Mouse (Mus musculus) ES-CJ7 (cell line): ENCODE data around the gene Palm2.

ENCODE experiments used
- DNase-seq: peaks from one replicate; pipeline ENCODE4 v3.0.0; 2011; ENCODE audit warnings: low read depth, low spot score

The Palm2 gene

DNA sequence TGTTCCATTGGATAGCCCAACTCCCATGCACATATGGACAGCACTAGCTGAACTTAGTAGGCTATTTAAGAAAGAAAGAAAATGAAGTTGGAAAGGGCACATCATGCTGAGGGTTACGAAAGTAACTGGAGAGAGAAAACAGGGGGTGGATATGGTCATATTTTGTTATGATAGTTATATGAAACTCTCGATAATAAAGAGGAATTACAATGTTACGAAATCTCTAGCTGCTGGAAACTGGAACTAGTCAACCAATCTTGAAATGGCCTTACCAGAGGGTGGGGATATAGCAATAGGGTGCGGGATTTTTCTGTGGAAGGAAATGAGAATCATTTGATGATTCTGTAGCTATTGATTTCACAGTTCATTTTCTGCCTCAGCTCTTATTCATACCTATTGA lies 180.6 kb downstream of the Palm2 start:
- DNase-seq: no peak

DNA sequence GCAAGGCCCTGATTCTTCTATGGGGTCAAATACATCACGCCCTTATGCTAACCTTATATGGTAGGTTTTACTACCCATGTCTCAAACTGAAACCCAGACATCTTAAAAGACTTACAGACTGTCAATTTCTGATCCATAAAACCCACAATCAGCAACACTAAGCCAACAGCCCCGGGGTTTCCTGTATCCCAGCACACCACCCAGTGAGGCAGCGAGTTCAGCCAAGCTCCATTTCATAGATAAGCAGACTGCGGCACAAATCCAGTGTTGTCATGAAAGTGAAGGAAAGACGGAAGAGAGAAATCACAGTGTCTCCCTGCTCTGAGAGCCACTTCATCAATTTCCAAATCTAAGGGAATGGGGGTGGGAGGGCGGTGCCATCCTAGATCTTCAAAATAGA lies 184.7 kb downstream of the Palm2 start:
- no peak for DNase-seq

DNA sequence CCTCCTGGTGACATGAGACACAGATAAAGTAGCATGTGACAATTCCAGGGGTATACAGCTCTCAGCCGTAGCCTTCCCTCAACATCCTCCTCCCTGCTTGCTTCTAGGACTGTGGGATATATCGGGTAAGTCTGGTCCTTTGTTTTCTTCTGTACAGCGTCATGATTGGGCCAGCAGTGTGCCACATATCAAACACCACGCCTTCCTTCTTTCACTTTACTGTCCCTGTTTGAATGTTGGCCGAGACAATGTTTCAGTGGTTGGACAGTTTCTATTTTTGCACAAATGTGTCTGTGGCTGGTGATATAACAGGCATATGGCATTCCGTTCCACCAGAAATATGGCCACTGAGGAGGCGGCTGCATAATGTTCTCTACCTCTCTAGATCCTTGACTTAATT lies 188.8 kb downstream of the Palm2 start:
- no peak for DNase-seq

DNA sequence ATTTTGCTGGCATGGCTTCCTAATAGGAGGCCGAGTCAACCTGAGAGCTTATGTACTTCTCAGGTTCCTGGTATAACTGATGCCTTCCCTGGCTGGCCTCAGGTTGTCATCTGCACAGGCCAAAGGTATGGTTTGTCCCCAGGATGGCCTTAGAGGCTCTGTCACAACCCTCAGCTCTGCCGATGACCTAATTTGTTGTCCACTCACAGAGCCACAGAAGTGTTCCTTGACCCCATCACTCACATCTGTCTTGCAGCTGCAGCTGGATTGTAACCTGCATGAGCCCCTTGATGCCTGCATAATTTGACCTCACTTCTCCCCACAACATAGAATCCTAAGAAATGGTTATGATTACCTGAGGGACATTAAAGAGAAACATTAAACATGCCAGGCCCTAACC lies 190.8 kb downstream of the Palm2 start:
- no peak for DNase-seq

DNA sequence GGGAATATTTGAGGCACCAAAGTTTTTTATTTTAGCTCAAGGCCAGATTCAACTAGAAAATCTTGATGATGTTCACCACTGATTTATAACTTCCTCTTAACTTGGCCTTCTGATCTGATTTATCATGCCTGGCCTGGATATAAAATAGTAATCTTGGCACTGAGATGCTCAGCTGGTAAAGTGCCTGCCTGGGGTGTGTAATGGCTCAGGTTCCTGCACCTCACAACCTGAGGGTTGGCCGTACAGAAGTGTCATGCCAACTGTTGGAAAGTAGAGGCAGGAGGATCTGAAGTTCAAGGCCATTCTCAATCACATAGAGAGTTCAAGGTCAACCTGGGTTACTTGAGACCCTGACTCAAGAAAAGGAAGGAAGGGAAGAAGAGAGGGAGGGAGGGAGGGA lies 191.3 kb downstream of the Palm2 start:
- DNase-seq: no peak

DNA sequence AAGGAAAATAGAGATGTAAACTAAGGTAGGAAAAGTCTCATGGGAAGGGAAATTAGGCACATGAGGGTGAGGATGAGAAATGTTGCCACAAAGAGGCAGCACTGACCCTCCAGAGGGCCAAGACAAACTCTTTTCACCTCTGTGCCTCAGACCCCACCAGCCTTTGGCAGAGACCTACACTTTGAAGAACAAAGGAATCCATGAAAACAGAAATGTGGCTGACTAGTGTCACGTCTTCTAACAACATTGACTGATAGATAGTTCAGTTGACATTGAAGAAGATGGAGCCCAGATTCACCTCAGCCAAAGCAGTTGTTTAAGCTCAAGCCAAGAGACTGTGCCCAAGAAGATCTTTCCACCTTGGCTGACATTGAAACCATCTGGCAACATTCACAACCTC lies 191.7 kb downstream of the Palm2 start:
- DNase-seq: no peak

DNA sequence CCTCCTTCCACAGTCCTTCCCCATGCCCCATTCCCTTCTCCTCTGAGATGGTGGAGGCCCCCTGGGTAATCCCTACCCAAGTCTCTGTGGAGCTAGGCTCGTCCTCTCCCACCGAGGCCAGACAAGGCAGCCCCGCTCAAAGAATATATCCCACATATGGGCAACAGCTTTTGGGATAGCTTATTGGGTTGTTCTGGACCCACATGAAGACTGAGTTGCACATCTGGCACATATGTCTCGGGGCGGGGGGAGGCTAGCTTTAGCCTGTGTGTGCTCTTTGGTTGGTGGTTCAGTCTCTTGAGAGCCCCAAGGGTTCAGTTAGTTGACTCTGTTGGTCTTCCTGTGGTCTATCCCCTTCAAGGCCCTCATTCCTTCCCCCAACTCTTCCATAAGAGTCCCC lies 192.9 kb downstream of the Palm2 start:
- no peak for DNase-seq

DNA sequence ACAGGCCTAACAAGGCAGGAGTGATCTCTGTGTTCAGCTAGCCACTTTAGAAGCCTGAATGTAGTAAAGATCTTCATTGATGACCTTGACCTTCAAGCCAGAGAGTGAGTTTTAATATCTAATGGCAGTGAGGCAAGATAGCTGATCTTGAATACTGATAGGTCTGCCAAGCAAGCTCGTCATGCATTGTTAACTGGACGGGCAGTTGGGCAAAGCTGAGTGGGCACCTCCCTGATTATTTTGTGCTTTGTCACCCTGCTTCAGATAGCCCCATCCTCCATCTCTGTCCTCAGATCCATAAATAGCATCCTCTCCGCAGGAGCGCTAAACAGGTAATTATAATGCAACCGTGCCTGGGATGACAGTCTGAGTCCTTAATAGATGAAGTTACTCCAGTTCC lies 198.3 kb downstream of the Palm2 start:
- DNase-seq: no peak

DNA sequence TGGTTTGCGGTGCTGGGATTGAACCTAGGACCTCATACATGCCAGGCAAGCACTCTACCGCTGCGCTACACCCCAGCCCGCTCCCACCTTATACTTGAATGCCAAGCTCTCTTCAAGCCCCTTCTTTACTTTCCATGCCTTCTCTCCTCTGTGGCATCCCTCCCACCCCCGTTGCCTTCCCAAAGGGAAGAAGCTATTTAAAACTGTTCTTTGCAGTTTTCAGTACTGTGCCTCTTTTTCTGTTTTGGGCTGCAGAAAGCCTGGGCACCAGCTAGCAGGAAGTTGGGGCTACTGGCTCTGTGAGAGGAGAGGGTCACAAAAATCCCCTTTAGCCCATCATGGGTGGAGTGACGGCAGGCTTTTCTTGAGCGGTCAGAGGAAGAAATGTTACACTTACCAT lies 199.0 kb downstream of the Palm2 start:
- DNase-seq: no peak

DNA sequence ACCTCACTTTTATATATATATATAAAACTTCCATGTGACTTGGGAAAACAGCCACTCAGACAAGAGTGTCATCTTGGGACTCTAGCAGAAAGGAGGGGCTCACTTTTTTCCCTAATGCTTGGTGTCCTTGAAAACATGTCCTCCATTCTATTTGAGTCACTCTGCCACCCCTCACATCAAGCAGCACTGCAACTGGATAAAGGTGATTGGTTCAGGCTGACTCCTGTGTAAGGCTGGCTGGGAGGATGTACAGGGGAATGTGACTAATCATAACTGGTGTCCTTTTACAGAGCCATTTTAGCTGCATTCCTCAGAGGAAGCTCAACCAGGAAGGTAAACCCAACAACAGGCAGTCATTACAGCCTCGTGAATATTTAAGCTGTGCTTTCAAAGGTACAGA lies 200.9 kb downstream of the Palm2 start:
- no peak for DNase-seq

DNA sequence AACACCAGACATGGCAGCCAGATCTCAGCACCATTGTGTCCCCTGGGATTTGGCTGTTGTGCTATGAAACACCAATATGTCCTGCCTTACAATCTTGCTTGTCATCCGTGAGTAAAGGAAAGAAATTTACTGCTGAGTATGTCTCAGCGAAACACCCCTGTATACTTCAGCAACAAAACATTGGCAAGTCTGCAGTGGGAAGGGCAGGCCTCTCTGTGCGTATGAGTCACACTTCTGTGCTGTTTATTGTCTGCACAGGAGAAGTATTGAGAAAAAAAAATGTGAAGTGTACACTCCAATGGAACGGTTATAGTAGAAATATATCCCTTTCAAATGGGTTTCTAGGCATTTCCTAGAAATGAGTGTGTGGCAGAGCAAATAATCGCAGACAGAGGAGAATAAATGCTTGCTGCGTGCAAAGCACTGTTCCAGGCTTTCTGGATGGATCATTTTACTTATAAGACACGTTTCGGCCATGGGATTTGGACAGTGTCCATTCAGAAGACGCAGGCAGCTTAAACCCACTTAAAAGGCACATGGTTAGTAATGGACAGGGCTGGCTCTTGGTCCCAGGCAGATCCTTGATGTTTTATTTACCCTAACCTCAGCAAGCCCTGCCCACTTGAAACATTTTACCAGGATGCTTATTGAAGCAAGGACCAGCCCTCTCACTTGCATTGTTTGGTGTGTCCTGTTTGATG lies 202.9 kb downstream of the Palm2 start:
- no peak for DNase-seq

DNA sequence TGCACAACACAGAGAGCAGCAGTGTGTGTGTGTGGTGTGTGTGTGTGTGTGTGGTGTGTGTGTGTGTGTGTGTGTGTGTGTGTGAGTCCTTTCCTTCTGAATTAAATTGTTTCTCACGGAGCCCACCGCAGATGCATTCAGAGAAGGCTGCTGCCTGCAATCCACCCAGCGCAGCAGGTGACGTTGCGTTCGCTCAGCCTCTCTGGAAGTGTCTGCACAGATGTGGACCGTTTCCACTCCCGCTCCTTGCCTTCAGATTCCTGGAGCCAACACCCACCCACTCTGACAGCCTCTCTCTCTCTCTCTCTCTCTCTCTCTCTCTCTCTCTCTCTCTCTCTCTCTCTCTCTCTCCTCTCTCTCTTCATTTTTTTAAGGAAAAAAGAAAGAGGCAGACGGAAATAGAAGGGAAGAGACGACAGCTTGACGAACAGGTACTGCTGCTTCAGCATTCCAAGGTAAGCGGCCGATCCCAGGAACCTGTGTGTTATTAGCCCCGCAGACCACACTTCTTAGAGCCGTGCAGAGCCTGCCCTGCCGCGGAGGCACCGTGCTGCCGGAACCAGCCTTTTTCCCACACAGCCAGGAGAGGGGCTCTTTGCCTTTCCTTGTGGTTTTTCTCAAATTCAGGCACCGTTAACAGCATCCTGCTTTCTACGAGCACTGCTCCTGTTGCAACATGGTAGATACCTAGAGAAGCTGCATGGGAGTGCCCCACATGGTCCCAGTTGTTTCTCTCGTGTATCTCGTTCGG lies 203.8 kb downstream of the Palm2 start:
- no peak for DNase-seq

DNA sequence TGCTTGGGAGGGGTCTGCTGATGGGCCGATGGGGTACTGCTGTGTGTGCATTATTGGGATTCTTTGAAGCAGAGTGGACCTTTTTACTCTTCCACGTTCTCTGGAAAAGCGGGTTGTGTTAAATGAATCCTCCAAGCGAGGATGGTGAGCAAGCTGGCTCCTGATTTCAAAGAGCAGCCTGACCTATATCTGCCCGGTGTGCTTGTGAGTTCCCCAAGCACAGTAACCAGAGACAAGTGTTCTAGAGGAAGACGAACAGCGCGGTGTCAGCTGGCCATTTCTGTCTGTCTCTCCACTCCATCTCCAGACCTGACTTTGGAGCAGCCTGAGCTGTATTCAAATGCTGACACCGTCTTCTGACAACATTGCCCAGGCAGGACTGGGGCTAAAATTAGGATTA lies 204.9 kb downstream of the Palm2 start:
- no peak for DNase-seq

DNA sequence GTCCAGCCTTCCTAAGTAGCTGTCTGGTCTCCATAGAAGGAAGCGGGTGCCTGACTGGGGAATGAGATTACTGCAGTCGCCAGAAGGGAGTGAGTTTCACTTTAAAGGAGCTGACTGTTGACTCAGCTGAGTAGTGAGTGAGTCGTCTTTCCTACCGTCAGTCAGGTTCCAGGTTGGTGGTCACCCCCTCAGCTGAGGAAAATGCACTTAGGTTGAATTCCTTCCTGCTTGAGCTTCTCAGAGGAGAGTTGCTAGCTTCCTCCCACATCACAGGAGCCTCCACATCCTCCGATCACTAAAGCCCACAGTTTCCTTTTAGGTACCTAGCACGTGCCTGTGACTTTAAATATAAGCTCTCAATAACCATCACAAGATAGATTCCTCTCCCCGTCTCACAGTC lies 206.2 kb downstream of the Palm2 start:
- no peak for DNase-seq

DNA sequence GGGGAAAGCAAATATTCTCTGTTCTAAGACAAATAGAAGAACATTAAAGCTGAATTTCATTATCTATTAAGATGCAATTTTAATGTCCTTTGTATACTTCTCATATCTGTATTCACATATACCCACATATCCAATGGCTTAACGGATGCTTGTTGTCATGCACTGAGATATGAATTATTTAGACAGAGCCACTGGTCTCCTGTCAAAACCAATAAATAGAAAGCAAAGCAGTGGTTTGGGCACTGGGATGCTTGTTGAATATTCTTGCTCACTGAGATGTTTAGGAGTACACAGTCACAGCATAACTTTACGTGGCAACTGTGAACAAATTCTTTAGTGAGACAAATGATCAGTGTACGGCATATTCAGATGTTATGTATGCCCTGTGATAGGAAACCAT lies 206.9 kb downstream of the Palm2 start:
- DNase-seq: no peak

DNA sequence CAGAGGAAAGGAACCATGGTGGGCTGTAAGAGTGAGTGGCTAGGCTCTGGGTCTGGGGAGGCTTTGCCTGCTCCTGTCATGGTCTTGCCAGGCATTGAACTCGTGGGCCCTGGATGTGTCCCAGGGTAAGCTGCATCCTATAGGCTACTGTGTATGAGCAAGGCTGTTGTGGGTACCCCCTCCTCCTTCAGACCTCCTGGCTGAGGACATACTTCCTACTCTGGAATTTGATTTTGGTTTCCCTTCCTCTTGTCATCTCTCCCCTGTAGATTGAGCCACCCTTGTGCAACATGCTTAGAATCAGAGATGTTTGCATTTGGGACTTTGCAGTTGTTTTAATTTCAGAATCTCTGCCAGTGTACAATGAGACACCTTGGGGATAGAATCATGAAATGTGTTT lies 216.9 kb downstream of the Palm2 start:
- no peak for DNase-seq

DNA sequence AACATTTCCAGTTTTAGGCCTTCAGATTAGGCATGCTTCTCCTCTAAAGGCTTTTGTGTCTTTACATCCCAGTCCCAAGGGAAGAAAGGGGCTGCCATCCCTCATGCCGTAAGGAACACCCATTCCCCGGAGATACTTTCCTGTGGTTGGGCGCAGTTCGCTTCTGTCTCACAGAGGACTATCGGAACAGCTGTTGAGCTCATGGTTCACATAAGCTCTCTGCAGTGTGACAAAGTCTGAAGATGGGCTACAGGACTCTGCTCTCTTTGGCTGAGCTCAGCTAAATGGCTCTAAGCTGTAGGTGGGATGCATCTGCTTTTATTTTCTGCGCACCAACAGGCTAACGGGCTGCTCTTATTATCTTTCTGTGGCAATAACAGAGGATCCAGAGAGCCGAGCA lies 217.5 kb downstream of the Palm2 start:
- no peak for DNase-seq

DNA sequence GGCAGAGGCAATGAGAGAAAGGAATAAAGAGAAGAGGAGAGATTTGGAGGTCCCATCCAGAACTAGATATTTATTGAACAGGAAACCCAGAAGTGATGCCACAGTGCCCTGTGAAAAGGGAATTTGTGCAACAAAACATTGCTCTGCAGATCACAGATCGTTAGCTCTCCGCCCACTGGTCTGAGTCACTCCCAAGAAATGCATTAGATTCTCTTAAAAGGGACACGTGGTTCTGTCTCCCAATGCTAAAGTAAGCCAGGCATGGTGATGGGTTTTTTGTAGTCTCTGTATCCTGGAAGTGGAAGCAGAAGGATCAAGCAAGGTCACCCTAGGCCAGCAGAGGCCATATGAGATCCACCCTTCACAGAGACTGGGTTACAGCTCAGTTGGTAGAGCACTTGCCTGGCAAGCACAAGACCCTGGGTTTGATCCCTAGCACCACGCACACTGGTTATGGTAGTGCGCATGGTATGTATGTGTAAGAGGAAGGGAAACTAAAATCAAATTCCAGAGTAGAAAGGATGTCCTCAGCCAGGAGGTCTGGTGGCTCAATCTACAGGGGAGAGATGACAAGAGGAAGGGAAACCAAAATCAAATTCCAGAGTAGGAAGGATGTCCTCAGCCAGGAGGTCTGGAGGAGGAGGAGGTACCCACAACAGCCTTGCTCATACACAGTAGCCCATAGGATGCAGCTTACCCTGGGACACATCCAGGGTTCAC lies 218.3 kb downstream of the Palm2 start:
- DNase-seq: no peak

DNA sequence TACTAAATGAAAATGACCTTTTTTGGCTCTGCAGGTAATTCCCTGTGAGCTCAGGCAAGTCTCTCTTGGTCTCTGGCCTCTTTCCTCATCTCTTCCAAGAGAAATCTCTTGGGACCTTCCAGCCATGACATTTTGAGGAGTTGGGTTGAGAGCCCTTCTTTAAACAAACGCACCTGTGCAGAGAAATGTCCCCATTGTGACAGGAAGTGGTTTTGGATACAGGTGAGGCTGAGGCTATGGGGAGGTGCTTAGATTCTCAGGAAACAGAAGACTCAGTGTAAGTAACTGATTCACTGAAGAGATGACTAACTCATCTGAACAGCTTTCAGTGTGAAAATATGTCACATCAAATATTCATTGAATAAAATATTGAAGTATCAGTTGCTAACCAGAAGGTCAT lies 221.9 kb downstream of the Palm2 start:
- DNase-seq: no peak

DNA sequence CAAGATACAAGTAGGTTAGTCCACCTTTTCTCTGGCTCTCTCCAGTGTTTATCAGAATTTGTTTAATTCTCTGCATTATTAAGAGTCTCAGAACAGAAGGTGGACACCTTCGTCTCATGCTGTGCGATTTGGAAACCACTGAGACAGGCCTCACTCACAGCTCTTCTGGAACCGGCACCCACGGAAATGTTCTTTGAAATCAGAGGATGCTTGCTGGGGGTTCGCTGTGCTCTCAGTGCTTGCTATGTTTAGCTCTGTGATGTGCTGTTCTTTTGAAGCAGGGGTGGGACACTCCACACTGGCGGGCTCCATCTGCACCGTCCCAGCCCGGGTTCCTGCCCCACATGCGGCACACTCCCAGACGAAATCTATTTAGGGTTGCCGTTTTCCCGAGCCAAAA lies 222.3 kb downstream of the Palm2 start:
- no peak for DNase-seq

DNA sequence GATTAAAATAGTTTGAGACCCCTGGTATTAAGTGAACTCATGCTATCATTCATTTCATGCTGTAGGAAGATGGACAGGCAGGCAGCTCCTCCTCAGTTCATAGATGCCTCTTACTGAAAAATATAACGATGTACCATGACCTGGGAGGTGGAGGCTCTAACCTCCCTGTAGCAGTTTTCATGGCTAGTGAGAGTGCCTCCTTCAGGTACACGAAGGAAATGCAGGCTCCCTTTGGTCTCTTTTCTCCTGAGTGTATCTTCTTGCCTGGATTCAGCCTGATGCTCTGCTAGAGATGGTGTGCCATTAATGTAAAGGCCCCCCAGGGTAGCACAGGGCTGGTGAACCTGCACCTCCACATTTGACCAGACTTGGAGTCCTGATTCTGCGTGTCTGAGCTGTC lies 222.8 kb downstream of the Palm2 start:
- no peak for DNase-seq

DNA sequence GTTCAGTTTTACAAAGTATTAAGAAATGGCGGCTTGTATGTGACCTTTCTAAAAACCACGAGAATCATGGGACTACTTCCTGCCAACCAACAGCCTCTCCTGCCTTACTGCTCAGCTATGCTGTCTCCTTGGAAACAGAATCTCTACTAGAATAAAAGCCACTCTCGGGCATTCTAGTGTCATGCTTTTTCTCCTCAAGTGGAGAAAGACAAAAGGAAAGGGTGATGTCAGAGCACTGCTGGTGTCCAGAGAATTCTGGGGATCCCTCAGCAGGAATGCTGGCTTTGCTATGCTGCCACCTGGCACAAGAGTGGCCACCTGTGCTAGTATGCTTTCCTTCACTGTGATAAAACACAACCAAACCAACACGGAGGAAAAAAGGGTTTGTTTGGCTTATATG lies 226.4 kb downstream of the Palm2 start:
- DNase-seq: no peak

DNA sequence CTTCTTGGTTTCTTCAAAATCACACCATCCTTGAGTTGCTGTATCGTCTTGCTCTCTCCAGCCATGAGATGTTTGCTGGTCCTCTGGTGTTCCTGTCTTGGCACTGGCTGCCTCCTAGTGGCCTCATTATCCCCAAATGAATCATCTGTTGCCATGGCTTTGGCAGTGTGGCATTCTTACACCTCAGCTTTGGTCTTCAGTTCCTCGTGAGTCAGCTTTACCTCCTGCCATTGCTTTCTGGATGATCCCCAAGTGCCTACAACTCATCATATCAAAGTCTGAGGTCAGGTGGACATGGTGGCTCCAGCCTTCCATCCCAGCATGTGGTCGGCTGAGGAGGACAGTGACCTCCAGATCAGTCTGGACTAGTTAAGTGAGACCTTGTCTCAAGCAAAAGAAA lies 232.1 kb downstream of the Palm2 start:
- DNase-seq: no peak
